Mouse (Mus musculus): ENCODE results near the gene Stk10.
A peak's percentile ranks its signal among the peaks of the same experiment; 100 is the strongest.

DNA sequence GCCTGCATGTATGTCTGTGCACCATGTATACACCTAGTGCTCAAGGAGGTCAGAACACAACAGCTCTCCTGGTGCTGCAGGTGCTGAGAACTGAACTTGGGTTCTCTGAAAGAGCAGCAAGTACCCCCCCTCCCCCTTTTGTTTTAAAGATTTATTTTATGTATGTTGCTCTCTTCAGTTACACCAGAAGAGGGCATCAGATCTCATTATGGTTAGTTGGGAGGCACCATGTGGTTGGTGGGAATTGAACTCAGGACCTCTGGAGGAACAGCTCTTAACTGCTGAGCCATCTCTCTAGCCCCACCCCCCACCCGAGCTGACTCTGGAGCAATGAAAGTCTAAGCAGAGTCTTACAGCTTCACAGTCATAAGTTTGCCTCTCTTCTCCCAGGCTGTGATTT, 22.2 kb upstream of the Stk10 start:
- TF ChIP-seq POLR2A (IDR thresholded peaks at IDR 0.05; ENCODE audit: borderline replicate concordance, low read depth, low read length) (no peak), CTCF (IDR thresholded peaks at IDR 0.05; ENCODE audit: low read depth, low read length) (peak; percentile 23; the same call in 1 of the 2 replicates)
